Mouse (Mus musculus): ENCODE results near the gene Btc.
A peak's percentile ranks its signal among the peaks of the same experiment; 100 is the strongest.

Btc gene

DNA sequence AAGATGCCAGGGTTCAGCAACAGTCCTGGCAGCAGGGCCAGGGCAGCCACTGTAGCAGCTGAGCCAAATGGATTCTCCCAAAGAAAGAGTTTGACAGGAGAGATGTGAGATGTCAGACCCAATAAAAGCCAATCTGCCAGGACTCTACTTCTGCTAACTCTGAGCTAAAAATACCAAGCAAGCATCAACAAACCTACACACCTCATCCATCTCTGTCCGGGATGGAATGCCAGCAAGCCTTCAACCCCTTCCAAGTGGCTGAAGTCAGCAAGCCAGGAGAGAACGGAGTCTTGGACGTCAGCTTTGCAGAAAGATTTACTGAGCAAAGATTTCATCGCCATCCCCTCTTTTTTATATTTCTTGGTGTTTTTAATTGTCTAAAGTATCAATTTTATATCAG is 88.8 kb downstream of the Btc start:
- DNase-seq, result no peak

DNA sequence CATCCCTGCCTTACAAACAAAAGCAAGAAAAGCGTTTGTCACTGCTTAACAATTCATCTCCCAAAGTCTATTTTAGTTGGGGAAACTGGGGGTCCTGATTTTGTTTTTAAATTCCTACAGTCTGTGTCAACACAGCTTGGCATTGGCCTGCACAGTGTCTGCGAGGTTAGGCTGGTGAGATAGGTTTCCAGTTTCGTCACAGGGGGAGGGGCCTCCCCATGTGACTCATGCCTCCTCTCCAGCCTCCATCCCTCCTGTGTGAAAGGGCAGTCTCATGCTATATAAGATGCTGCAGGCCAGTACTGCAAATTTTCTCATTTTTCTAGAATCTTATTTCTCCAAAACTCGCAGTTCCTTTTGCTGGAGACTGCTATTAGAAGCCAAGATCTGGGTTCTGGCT is 91.0 kb downstream of the Btc start:
- no peak for DNase-seq

DNA sequence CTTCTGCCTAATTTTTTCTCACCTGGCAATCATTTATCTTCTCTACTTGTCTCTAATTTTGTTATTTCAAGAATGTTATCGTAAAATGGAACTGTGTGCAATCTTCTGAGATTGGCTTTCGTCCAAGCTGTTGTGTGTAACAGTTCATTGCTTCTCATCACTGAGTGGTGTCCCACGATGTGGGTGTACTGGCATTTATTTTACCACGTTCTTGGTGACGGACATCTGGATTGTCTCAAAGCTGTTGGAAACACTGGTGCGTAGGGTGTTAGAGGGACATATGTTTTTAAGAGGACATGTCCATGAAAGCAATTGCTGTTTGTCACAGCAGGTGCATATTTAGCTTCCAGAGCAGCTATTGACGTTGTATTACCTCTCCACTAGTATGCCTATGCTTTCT is 94.2 kb downstream of the Btc start:
- peak; percentile 23 for DNase-seq

GRCm38 (mm10) chr5:91307907-91308306 is 94.9 kb downstream of the Btc start:
- peak; percentile 27 for DNase-seq
